Mouse (Mus musculus) midbrain, embryonic 10.5 days (tissue): ENCODE data around the gene Snx1. TPM values are rescaled to one million over a fixed set of nuclear protein-coding genes. Genes with fewer than 3 reads are reported as not detected.

Source experiments
- DNase-seq: peaks from one replicate; pipeline ENCODE4 v3.0.0-alpha.2; 2017; ENCODE audit warnings: low spot score
- H3K27ac ChIP-seq: fragments of 300-500 bp; sonication (generic); replicated peaks from 2 replicates; pipeline ENCODE4 v1.5.1; 2016; ENCODE audit warnings: mild to moderate bottlenecking
- H3K27me3 ChIP-seq: fragments of 300-500 bp; sonication (generic); 2 replicates; pipeline ENCODE4 v1.6.1; 2016; ENCODE audit warnings: low read depth, mild to moderate bottlenecking; ENCODE audit not compliant: poor library complexity, severe bottlenecking
- H3K36me3 ChIP-seq: fragments of 300-500 bp; sonication (generic); 2 replicates; pipeline ENCODE4 v1.6.1; 2016; ENCODE audit warnings: mild to moderate bottlenecking, moderate library complexity
- H3K4me1 ChIP-seq: fragments of 300-500 bp; sonication (generic); 2 replicates; pipeline ENCODE4 v1.6.1; 2016
- H3K4me3 ChIP-seq: fragments of 300-500 bp; sonication (generic); 2 replicates; pipeline ENCODE4 v1.5.1; 2016; ENCODE audit warnings: mild to moderate bottlenecking, moderate library complexity
- H3K9me3 ChIP-seq: fragments of 300-500 bp; sonication (generic); replicated peaks from 2 replicates; pipeline ENCODE4 v1.6.1; 2016; ENCODE audit warnings: mild to moderate bottlenecking
- WGBS: fragments of 180-500 bp; shearing (Covaris S2); methylation state at CpG from one replicate; pipeline ENCODE4 v1.1.7; 2016; 5-methylcytosine and 5-hydroxymethylcytosine counted together
- polyA plus RNA-seq: library from polyadenylated mRNA; unstranded; fragments of >200 nt; fragmentation: Nextera tagmentation; extraction: Ambion mirVana; gene quantifications from 2 replicates; pipeline ENCODE4 v1.2.1, GENCODE M21; 2016

Gene Snx1
- polyA plus RNA-seq, 1 experiment from 2014 or later: 138 TPM

DNA sequence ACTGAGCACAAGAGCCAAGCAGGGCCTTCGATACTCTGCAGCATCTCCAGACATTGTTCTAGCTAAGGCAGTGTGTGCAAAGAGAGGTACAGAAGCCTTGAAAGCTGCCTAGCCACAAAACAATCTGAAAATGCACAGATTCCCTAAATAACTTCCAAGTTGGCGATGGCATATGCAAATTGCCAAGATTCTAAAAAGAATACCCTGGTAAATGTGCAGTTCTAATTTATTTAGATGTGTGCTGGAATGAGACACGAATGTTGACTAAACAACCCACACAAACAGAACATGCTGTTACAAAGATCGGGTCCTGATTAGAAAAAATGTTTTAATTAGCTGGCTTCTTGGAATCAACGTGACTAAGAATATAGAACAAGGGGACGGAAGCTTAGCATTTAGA, 23.7 kb downstream of the Snx1 start:
- WGBS: 91% methylated on average over 6 of the region's 6 CpGs
- Histone ChIP-seq H3K36me3 (peaks cover 98% of the 10 kb centered on the region), H3K27ac (no peak overlapping the region), H3K4me1 (no peaks in the 10 kb centered on the region), H3K4me3 (no peak overlapping the region), H3K27me3 (no peaks in the 10 kb centered on the region), H3K9me3 (no peaks in the 10 kb centered on the region)
- DNase-seq: no peak

DNA sequence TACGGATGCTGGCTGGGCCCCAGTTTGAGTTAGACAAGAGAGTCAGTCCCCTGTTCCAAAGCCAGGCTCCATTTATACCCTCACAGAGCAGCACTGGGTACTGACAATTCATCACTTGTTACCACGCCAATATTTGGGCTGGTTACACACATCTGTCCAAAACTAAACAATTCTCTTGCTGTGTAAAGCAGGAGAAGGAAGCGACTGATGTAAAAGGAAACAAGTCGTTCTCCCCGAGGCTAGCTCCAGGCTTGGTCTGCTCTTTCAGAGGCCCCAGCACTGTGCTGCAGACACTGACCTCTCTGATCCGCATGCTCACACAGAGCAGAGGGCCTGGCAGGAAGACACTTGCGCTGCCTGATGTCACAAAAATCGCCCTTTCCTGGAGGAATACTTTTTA, 24.8 kb downstream of the Snx1 start:
- H3K27ac ChIP-seq: no peak overlapping the region
- H3K27me3 ChIP-seq: no peaks in the 10 kb centered on the region
- peaks cover 99% of the 10 kb centered on the region for H3K36me3 ChIP-seq
- 86% methylated on average over 8 of the region's 8 CpGs for WGBS
- no peak overlapping the region for H3K4me3 ChIP-seq
- no peaks in the 10 kb centered on the region for H3K4me1 ChIP-seq
- no peak for DNase-seq
- no peaks in the 10 kb centered on the region for H3K9me3 ChIP-seq

DNA sequence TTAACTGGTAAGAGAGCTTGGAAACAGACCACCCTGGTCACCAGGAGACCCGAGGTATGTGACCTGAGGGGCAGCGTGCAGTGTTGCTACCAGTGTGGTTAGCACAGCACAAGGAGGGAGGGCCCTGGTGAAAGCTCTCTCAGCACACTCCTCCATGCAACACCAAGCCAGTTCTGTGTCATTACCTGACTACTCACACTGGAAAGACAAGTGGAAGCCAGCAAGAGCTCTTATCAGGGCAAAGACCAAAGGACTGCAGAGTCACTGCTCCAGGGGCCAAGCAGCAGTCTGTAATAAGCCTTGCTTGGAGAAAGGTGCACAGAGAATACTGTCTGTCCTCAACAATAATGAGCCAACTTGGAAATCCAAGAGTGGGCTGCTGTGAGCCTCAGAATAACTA, 33.7 kb downstream of the Snx1 start:
- Histone ChIP-seq H3K9me3 (no peaks in the 10 kb centered on the region), H3K27me3 (no peaks in the 10 kb centered on the region), H3K27ac (no peak overlapping the region), H3K36me3 (peaks cover 99% of the 10 kb centered on the region), H3K4me3 (no peak overlapping the region), H3K4me1 (no peaks in the 10 kb centered on the region)
- 85% methylated on average over 2 of the region's 2 CpGs for WGBS
- no peak for DNase-seq

DNA sequence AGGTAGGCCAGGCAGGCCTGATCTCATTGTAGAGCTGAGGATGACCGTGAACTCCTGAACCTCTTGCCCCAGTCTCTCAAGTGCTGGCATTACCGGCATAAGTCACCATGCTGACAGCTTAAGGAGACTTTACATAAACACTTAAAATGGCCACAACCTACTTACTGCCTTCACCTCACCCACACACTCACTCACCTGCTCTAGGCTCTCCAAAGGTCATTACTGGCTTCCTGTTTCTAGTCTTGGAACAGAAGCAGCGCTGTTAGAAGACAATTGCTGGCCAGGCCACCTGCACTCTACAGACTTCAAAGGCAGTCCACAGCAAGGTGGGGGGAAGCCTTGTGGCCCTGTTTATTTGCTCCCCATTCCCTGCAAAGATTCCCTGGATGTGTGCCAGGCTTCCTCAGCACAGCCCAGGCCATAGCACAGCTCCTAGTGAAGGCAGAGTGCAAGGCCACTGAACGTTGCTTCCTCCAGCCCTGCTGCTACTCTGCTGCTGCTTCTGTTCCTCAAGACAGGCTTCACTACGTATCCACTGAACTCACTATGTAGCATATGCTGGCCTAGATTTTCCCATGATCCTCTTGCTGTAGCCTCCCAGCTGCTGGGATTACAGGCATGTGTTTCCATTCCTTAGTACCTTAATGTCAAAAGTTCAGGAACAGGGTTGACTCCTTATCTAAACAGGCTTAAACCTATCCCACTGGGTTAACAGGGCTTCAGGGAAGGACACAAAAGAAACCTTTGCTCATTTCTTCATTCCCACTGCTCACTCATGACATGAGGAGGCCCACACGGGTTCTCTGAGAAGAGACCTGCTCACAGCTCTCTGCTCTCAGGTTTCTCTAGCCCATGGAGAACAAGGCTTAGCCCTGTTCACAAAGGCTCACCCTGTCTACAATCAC, 34.8 kb downstream of the Snx1 start:
- Histone ChIP-seq H3K27ac (no peak overlapping the region), H3K36me3 (peaks cover 99% of the 10 kb centered on the region), H3K9me3 (no peaks in the 10 kb centered on the region), H3K27me3 (no peaks in the 10 kb centered on the region), H3K4me1 (no peaks in the 10 kb centered on the region), H3K4me3 (no peak overlapping the region)
- DNase-seq: no peak
- WGBS: 85% methylated on average over 6 of the region's 6 CpGs

DNA sequence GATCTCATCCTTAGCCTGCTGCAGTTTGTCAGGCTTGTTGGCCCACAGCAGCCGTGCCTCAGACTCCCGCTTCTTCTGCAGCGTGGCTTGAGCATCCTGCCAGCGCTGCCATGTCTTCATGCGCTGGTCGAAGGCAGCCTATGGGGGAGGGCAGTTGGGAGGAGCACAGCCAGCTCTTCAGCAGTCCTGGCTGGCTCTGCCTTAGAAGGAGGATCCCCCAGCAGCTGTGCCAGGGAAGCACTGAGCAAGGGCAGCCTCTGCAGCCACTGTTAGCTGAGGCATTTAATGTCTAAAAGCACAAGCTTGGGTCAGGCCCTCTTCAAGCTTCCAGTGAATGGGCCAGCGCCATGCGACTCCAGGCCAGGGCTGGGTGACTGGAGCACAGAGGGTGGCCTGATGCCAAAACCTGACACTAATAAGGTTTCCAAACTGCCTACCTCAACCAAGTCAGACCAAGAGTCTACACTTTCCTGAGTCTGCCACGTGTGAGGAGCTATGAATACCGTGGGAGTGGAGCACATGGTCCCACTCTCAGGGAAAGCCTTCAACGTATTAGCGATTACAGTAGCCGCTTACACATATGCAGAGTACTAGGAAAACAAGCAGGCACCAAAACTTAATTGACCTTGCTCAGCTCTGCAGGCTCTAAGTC, 35.7 kb downstream of the Snx1 start:
- 93% methylated on average over 13 of the region's 13 CpGs for WGBS
- Histone ChIP-seq H3K27me3 (no peaks in the 10 kb centered on the region), H3K4me1 (no peaks in the 10 kb centered on the region), H3K27ac (no peak overlapping the region), H3K36me3 (peaks cover 99% of the 10 kb centered on the region), H3K4me3 (no peak overlapping the region), H3K9me3 (no peaks in the 10 kb centered on the region)
- DNase-seq: no peak

DNA sequence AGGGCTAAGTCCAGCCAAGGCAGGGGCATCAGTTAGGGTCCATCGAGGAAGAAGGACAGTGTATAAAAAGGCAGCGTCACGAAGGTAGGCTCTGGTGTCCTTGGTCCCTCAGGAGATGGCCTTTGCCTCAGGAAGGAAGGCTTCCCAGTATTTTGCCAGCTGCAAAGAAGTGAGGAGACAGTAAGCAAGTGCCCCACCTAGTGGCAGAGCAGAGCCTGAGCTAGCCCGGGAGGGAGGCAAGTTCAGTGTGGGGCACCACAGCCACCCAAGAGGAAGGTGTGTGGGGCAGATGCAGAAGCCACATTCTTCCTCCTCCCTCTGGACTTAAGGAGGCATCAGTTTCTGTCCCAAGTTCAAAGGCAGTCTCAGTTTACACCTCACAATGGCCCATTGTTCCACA, 38.0 kb downstream of the Snx1 start:
- H3K36me3 ChIP-seq: peaks cover 80% of the 10 kb centered on the region

DNA sequence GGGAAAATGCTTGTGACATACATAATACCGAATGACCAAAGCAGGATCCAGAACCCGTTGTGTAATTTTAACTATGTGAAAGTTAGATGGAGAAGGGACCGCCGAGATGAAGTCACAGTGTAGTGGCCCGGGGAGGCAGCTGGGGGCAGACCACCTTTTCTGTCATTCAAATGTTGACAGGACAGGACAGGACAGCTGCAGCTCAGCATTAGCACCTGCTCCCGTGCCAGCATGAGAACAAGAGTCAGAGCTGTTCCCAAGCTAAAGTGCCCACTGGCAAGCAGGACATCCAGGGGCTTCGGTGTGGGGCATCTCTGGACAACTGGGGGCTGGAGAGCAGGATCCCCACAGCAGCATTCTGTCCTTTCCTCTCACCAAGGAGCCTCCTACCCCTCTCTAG, 39.3 kb downstream of the Snx1 start:
- WGBS: 95% methylated on average over 7 of the region's 7 CpGs
- Histone ChIP-seq H3K4me3 (no peak overlapping the region), H3K27ac (no peak overlapping the region), H3K27me3 (no peaks in the 10 kb centered on the region), H3K9me3 (no peaks in the 10 kb centered on the region), H3K36me3 (peaks cover 67% of the 10 kb centered on the region), H3K4me1 (peaks cover 3% of the 10 kb centered on the region; the same call in 1 of the 2 replicates)
- no peak for DNase-seq

More for the DNA sequence above, 38.0 kb downstream of the Snx1 start:
- Histone ChIP-seq H3K4me3 (no peak overlapping the region), H3K4me1 (peaks cover 3% of the 10 kb centered on the region; the same call in 1 of the 2 replicates), H3K27me3 (no peaks in the 10 kb centered on the region), H3K9me3 (no peaks in the 10 kb centered on the region), H3K27ac (no peak overlapping the region)
- DNase-seq: peak; percentile 50
- 60% methylated on average over 4 of the region's 4 CpGs for WGBS

DNA sequence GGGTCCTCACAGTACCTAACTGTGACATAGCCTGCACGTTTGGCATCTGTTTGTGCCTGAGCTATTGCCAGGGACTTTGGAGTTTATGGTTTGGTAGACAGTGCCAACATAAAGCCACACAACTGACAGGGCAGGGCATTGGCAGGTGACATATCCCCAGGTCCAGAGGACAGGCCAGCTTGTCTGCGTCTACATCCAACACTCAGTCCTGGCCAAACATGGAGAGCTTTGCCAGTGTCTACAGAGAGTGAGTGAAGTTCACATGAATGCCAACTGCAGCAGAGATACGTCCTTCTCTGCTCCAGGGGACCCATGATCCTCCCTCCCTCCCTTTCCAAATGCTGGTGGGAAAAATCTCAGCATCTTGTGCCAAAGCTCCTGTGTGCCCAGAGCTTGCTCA, 42.2 kb downstream of the Snx1 start:
- 92% methylated on average over 3 of the region's 3 CpGs for WGBS
- peaks cover 38% of the 10 kb centered on the region for H3K36me3 ChIP-seq
- no peak overlapping the region for H3K27ac ChIP-seq
- no peaks in the 10 kb centered on the region for H3K9me3 ChIP-seq
- H3K4me3 ChIP-seq: no peak overlapping the region
- H3K4me1 ChIP-seq: peaks cover 3% of the 10 kb centered on the region; the same call in 1 of the 2 replicates
- DNase-seq: no peak
- H3K27me3 ChIP-seq: no peaks in the 10 kb centered on the region

DNA sequence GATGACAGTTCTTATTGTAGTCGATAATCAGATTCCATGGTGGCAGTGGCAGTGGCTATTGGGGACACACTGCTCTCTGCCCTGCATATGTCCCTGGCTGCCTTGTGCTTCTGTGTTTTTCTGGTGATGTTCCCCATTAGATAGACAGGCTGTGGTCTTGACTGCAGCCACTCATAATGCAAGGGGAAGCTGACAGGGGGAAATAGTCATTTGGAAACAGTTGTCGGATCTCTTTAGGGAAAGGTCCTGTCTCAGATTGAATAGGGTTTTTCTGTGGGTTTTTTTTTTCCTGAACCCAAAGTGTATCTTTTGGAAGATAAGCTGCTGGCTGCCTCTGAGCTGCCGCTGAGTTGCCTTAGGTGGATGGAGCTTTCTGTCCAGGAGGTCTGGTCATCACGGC, 44.4 kb downstream of the Snx1 start:
- 89% methylated on average over 4 of the region's 4 CpGs for WGBS
- Histone ChIP-seq H3K36me3 (peaks cover 17% of the 10 kb centered on the region), H3K4me1 (peaks cover 11% of the 10 kb centered on the region), H3K9me3 (no peaks in the 10 kb centered on the region), H3K27me3 (no peaks in the 10 kb centered on the region), H3K27ac (no peak overlapping the region), H3K4me3 (no peak overlapping the region)
- no peak for DNase-seq

DNA sequence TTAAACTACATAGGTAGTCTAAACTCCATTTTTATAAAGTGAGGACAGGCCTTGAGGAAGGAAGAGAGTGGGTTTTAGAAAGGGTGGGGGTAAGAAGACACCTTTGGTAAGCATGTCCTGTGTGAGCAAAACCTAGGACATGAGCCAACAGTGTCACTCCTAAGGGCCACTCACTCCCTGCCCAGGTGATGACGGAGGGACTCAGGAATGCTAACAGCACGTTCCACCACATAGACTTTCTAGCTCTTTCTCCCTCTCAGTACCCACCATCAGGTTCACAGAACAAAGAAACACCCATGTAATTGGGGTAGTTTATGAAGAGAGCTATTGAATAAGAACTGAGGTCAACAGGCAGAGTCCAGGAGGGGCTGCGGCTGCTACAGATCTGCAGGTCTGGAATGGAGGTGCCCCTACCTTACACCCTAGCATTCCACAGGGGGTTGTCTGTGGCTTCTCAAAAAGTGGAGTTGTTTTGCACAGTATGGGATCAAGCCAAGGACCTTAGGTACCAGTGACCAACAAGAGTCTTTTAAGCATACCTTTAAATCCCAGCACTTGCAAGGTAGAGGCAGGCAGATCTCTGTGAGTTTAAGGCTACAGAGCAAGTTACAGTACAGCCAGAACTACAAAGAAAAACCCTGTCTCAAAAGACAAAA, 45.5 kb downstream of the Snx1 start:
- Histone ChIP-seq H3K9me3 (no peaks in the 10 kb centered on the region), H3K4me3 (no peak overlapping the region), H3K36me3 (peaks cover 6% of the 10 kb centered on the region), H3K4me1 (peaks cover 11% of the 10 kb centered on the region), H3K27ac (no peak overlapping the region), H3K27me3 (no peaks in the 10 kb centered on the region)
- DNase-seq: no peak
- 81% methylated on average over 3 of the region's 3 CpGs for WGBS

DNA sequence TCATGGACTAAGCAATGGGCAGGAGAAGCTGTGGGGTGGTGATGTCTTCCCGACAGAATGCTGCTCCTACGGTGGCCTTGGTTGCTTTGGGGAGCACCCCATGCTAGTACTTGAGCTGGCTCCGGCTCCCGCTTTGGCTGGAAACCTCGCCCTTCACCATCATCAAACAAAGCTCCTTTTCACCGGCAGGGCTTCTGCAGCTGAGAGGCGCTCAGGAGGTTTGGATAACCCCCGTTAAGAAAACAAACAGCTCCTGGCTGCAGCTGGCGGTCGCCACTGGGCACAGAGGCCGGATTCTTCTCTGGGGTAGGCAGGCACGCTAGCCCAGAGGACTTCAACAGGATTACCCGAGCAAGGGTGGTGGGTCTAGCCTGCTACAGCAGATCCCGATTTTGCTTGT, 47.9 kb downstream of the Snx1 start:
- peak; percentile 57 for DNase-seq
- Histone ChIP-seq H3K36me3 (no peaks in the 10 kb centered on the region), H3K4me1 (peaks cover 7% of the 10 kb centered on the region), H3K27ac (peak overlapping the region; percentile 68), H3K4me3 (peak overlapping the region; percentile 30; the same call in 1 of the 2 replicates), H3K9me3 (no peaks in the 10 kb centered on the region; the same call in 1 of the 2 replicates), H3K27me3 (no peaks in the 10 kb centered on the region)
- WGBS: 9% methylated on average over 14 of the region's 14 CpGs

DNA sequence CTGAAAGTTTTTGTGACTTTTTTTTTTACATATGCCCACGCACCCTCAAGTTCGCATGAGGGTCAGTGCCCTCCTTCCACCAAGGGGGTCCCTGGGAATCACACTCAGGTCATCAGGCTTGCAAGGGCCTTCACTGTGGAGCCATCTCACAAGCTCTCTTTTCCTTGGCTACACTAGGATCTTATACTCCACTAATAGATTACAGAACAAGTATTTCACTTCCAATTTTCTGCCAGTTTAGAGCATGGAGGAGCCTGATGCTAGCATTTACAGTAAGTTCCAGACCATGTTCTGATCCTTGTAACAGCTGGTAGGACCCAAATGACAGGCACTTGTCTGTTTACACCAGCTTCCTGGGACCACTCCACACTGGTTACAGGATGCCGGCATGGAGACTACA, 48.3 kb downstream of the Snx1 start:
- no peak for DNase-seq
- peak overlapping the region; percentile 68 for H3K27ac ChIP-seq
- peak overlapping the region; percentile 30; the same call in 1 of the 2 replicates for H3K4me3 ChIP-seq
- H3K36me3 ChIP-seq: no peaks in the 10 kb centered on the region
- no peaks in the 10 kb centered on the region for H3K27me3 ChIP-seq
- 67% methylated on average over 3 of the region's 3 CpGs for WGBS
- peaks cover 7% of the 10 kb centered on the region for H3K4me1 ChIP-seq
- no peaks in the 10 kb centered on the region; the same call in 1 of the 2 replicates for H3K9me3 ChIP-seq
